Mouse (Mus musculus): ENCODE data around the gene Zdhhc6.

GRCm38 (mm10) chr19:55284093-55284492 lies 31.7 kb downstream of the Zdhhc6 start:
- TF ChIP-seq CTCF (IDR thresholded peaks at IDR 0.05; ENCODE audit: low read depth, low read length) = no peak
- no peak for TF ChIP-seq POLR2AphosphoS5 (IDR thresholded peaks at IDR 0.05; ENCODE audit: insufficient replicate concordance, low read depth, low read length)
- no peak for TF ChIP-seq TAL1 (conservative IDR thresholded peaks at IDR 0.05; ENCODE audit: low read depth, low read length)
- TF ChIP-seq GATA1 (IDR thresholded peaks at IDR 0.05; ENCODE audit: borderline replicate concordance, low read length) = no peak
